Mouse (Mus musculus) thymus, adult 2 months (tissue): ENCODE results near the gene Stpg4.

ENCODE experiments used
- CTCF ChIP-seq: fragments of 200-500 bp; IDR thresholded peaks from 2 replicates; pipeline ENCODE4 v1.5.1; 2012; ENCODE audit warnings: mild to moderate bottlenecking, control low read depth, low read length, moderate library complexity, borderline replicate concordance; ENCODE audit not compliant: control insufficient read depth, poor library complexity, insufficient read depth; ENCODE audit errors: extremely low read depth
- POLR2A ChIP-seq: fragments of 200-500 bp; IDR thresholded peaks from 2 replicates; pipeline ENCODE4 v1.6.1; 2012; ENCODE audit warnings: mild to moderate bottlenecking, low read length, control low read depth, moderate library complexity; ENCODE audit not compliant: control insufficient read depth, poor library complexity, insufficient read depth; ENCODE audit errors: extremely low read depth

DNA sequence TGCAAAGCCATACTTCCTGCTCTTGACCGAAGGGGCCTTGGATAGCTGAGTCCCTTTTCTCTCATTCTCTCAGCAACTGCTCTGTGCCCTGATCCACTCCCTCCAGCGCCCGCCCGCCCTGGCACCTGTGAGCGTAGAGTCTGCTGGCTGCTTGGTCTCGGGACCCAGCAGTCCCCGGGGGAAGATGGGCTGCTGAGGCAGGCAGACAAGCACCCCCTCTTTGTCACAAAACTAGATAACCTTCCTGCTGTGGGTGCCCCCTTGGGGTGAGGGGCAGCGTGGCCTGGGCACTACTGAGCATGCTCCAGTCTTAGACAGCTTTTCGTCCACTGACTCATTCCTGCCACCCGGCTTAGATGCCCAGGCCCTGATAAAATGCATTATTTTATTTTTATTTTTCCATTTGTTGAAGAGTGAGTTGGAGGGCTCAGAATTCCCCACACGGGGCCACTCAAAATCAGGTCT lies 48.3 kb downstream of the Stpg4 start:
- TF ChIP-seq POLR2A (no peak), CTCF (no peak)
